In genomic region chr2:150665006-150665405, GRCm38 (mm10) we compare ENCODE assay signal across 16 mouse cellular contexts. TPM values are rescaled to one million over a fixed set of nuclear protein-coding genes. Genes with fewer than 3 reads are reported as not detected.
DNase-seq lines count a peak whose midpoint lies in the region; ATAC-seq and TF ChIP-seq lines count a peak whose summit lies in the region.
"Had no signal": no experiment of that assay in that cellular context is flagged by ENCODE, and none has a peak within 500 bp of the region (broad histone marks: within the 10 kb centered on the region; RNA-seq: fewer than 3 reads in every experiment).

No protein-coding gene starts in this region.

- 0 out of 2 replicates have a peak overlapping the region, but pooled peaks have one; percentile 54 for H3K27ac ChIP-seq in forebrain, embryonic 12.5 days
- H3K27ac ChIP-seq in forebrain, postnatal 0 days (ENCODE audit: low read depth, low read length): no peak overlapping the region
- H3K27ac ChIP-seq in layer of hippocampus, adult 2 months: peak overlapping the region; percentile 78
- 0 out of 2 replicates have a peak overlapping the region, but pooled peaks have one; percentile 28 for H3K27ac ChIP-seq in hindbrain, embryonic 15.5 days (replicated peaks)
- H3K27ac ChIP-seq in neural tube, embryonic 12.5 days: no peak overlapping the region
- H3K27ac ChIP-seq: embryonic facial prominence, embryonic 13.5 days; limb, embryonic 13.5 days had no signal

- peak overlapping the region; percentile 39 for H3K4me2 ChIP-seq in forebrain, embryonic 12.5 days
- no peak overlapping the region for H3K4me2 ChIP-seq in forebrain, postnatal 0 days (ENCODE audit: low read depth)
- peak overlapping the region; percentile 33; the same call in 1 of the 2 replicates for H3K4me2 ChIP-seq in hindbrain, embryonic 15.5 days
- peak overlapping the region; percentile 40 for H3K4me2 ChIP-seq in neural tube, embryonic 12.5 days (replicated peaks)
- H3K4me2 ChIP-seq: embryonic facial prominence, embryonic 13.5 days; limb, embryonic 13.5 days had no signal

- H3K9me3 ChIP-seq in forebrain, embryonic 12.5 days: no peaks in the 10 kb centered on the region
- no peaks in the 10 kb centered on the region for H3K9me3 ChIP-seq in forebrain, postnatal 0 days (ENCODE audit: low read length)
- H3K9me3 ChIP-seq in hindbrain, embryonic 15.5 days: no peaks in the 10 kb centered on the region
- H3K9me3 ChIP-seq in neural tube, embryonic 12.5 days: no peaks in the 10 kb centered on the region
- H3K9me3 ChIP-seq: embryonic facial prominence, embryonic 13.5 days; limb, embryonic 13.5 days had no signal

- peaks cover 50% of the 10 kb centered on the region for H3K4me1 ChIP-seq in forebrain, embryonic 12.5 days
- peaks cover 30% of the 10 kb centered on the region; the same call in 1 of the 2 replicates for H3K4me1 ChIP-seq in forebrain, postnatal 0 days (ENCODE audit: insufficient read depth)
- peaks cover 17% of the 10 kb centered on the region for H3K4me1 ChIP-seq in hindbrain, embryonic 15.5 days (replicated peaks)
- H3K4me1 ChIP-seq in neural tube, embryonic 12.5 days: peaks cover 22% of the 10 kb centered on the region

- no peak overlapping the region for H3K9ac ChIP-seq in forebrain, embryonic 12.5 days
- H3K9ac ChIP-seq in forebrain, postnatal 0 days: no peak overlapping the region
- H3K9ac ChIP-seq in hindbrain, embryonic 15.5 days: no peak overlapping the region
- H3K9ac ChIP-seq in neural tube, embryonic 12.5 days: no peak overlapping the region
- H3K9ac ChIP-seq: embryonic facial prominence, embryonic 13.5 days; limb, embryonic 13.5 days had no signal

- H3K4me3 ChIP-seq in forebrain, embryonic 12.5 days (replicated peaks): no peak overlapping the region
- no peak overlapping the region for H3K4me3 ChIP-seq in forebrain, postnatal 0 days (ENCODE audit: low read depth, low read length)
- no peak overlapping the region; the same call in 1 of the 2 replicates for H3K4me3 ChIP-seq in layer of hippocampus, adult 2 months
- H3K4me3 ChIP-seq in hindbrain, embryonic 15.5 days: no peak overlapping the region
- H3K4me3 ChIP-seq in neural tube, embryonic 12.5 days: no peak overlapping the region
- H3K4me3 ChIP-seq: embryonic facial prominence, embryonic 13.5 days; limb, embryonic 13.5 days had no signal

- peaks cover 15% of the 10 kb centered on the region for H3K27me3 ChIP-seq in forebrain, embryonic 12.5 days
- no peaks in the 10 kb centered on the region for H3K27me3 ChIP-seq in forebrain, postnatal 0 days (ENCODE audit: insufficient read depth, low read length)
- H3K27me3 ChIP-seq in hindbrain, embryonic 15.5 days: peaks cover 8% of the 10 kb centered on the region; the same call in 1 of the 2 replicates
- H3K27me3 ChIP-seq in neural tube, embryonic 12.5 days (replicated peaks): 0 out of 2 replicates have a peak, but pooled peaks cover 3% of the 10 kb centered on the region

- 0 out of 2 replicates have a peak, but pooled peaks cover 2% of the 10 kb centered on the region for H3K36me3 ChIP-seq in forebrain, embryonic 12.5 days (replicated peaks)
- no peaks in the 10 kb centered on the region for H3K36me3 ChIP-seq in forebrain, postnatal 0 days (ENCODE audit: insufficient read depth)
- no peaks in the 10 kb centered on the region for H3K36me3 ChIP-seq in hindbrain, embryonic 15.5 days
- H3K36me3 ChIP-seq in neural tube, embryonic 12.5 days: no peaks in the 10 kb centered on the region
- H3K36me3 ChIP-seq: embryonic facial prominence, embryonic 13.5 days; limb, embryonic 13.5 days had no signal

- ATAC-seq in forebrain, embryonic 12.5 days (ENCODE audit: low FRiP score): no peak
- no peak for ATAC-seq in forebrain, postnatal 0 days
- no peak for ATAC-seq in hindbrain, embryonic 15.5 days (ENCODE audit: low FRiP score, low read depth)
- ATAC-seq in neural tube, embryonic 12.5 days (ENCODE audit: low FRiP score, low read depth): no peak
- ATAC-seq: inflammation-experienced regulatory T-cells, adult 6 months had no signal

- WGBS in forebrain, embryonic 12.5 days: 72% methylated on average over 2 of the region's 2 CpGs
- 50% methylated on average over 2 of the region's 2 CpGs for WGBS in forebrain, postnatal 0 days
- 70% methylated on average over 2 of the region's 2 CpGs for WGBS in hindbrain, embryonic 15.5 days
- WGBS in neural tube, embryonic 12.5 days: 33% methylated on average over 2 of the region's 2 CpGs

- no peak for DNase-seq in forebrain, postnatal 0 days
- no peak for DNase-seq in layer of hippocampus, adult 2 months (ENCODE audit: low spot score in 2 of 2)
- no peak for DNase-seq in layer of hippocampus, adult 18-20 months (ENCODE audit: low spot score in 2 of 2)
- DNase-seq in kidney, adult 18-20 months: no peak
- DNase-seq in embryo, embryonic 10.5 days (ENCODE audit: low spot score): no peak
- DNase-seq: adrenal gland, adult 2 months; cerebellum, adult 9-10 months had no signal

- TF ChIP-seq CTCF in forebrain, postnatal 0 days (IDR thresholded peaks at IDR 0.05; ENCODE audit: low read depth): no peak
- no peak for TF ChIP-seq CTCF in layer of hippocampus, adult 2 months (conservative IDR thresholded peaks at IDR 0.05)

RNA-seq across cellular contexts. Expression of gene Acss1, which starts 3.3 kb away (rescaled TPM):
- polyA plus RNA-seq in forebrain, embryonic 12.5 days (2016; fragmentation: Nextera tagmentation; extraction: Ambion mirVana): 43.4 and 54.8 TPM in 2 replicates
- 16.9 and 17.8 TPM in 2 replicates for total RNA-seq in forebrain, postnatal 0 days (2014; rRNA removed)
- polyA plus RNA-seq in forebrain, postnatal 0 days (2015; fragmentation: Nextera tagmentation; extraction: Ambion mirVana): 8.2 and 14.1 TPM in 2 replicates
- 10 to 100 TPM; 26.4 to 26.8 TPM for total RNA-seq in layer of hippocampus, adult 2 months (2021)
- total RNA-seq in layer of hippocampus, adult 18-20 months (2021): 10 to 100 TPM; 23.7 to 25.7 TPM
- polyA plus RNA-seq in hindbrain, embryonic 15.5 days (2015; fragmentation: Nextera tagmentation; extraction: Ambion mirVana): 15.0 and 19.8 TPM in 2 replicates
- 22.8 and 23.5 TPM in 2 replicates for polyA plus RNA-seq in neural tube, embryonic 12.5 days (2016; fragmentation: Nextera tagmentation; extraction: Ambion mirVana)

RNA-seq across cellular contexts. Expression of gene Vsx1, which starts 24.2 kb away (rescaled TPM):
- 0.06 and 0.11 TPM in 2 replicates for polyA plus RNA-seq in forebrain, embryonic 12.5 days (2016; fragmentation: Nextera tagmentation; extraction: Ambion mirVana)
- total RNA-seq in forebrain, postnatal 0 days (2014; rRNA removed): not detected in 2 replicates
- polyA plus RNA-seq in forebrain, postnatal 0 days (2015; fragmentation: Nextera tagmentation; extraction: Ambion mirVana): 0.06 and 0.13 TPM in 2 replicates
- total RNA-seq in layer of hippocampus, adult 2 months (2021): under 1 TPM in 1 of 2 experiments, not detected in 1; 0.12 TPM
- not detected for total RNA-seq in layer of hippocampus, adult 18-20 months (2021)
- polyA plus RNA-seq in hindbrain, embryonic 15.5 days (2015; fragmentation: Nextera tagmentation; extraction: Ambion mirVana): 0.09 and 0.13 TPM in 2 replicates
- 0.51 and 0.63 TPM in 2 replicates for polyA plus RNA-seq in neural tube, embryonic 12.5 days (2016; fragmentation: Nextera tagmentation; extraction: Ambion mirVana)
- total RNA-seq: adrenal gland, adult 2 months; gastrocnemius, adult 18-20 months; layer of hippocampus, adult 8-10 months; neutrophil, adult 5-6 weeks had no signal
- polyA plus RNA-seq: adrenal gland, adult 2 months; embryonic facial prominence, embryonic 13.5 days; inflammation-experienced regulatory T-cells, adult 6 months had no signal

RNA-seq across cellular contexts. Expression of gene Apmap, which starts 56.6 kb away (rescaled TPM):
- 35.7 and 36.4 TPM in 2 replicates for polyA plus RNA-seq in forebrain, embryonic 12.5 days (2016; fragmentation: Nextera tagmentation; extraction: Ambion mirVana)
- total RNA-seq in forebrain, postnatal 0 days (2014; rRNA removed): 40.9 and 43.0 TPM in 2 replicates
- 53.5 and 56.1 TPM in 2 replicates for polyA plus RNA-seq in forebrain, postnatal 0 days (2015; fragmentation: Nextera tagmentation; extraction: Ambion mirVana)
- 10 to 100 TPM; 56.7 to 57.2 TPM for total RNA-seq in layer of hippocampus, adult 2 months (2021)
- total RNA-seq in layer of hippocampus, adult 18-20 months (2021): 10 to 100 TPM; 52.6 to 53.3 TPM
- 40.3 and 43.5 TPM in 2 replicates for polyA plus RNA-seq in hindbrain, embryonic 15.5 days (2015; fragmentation: Nextera tagmentation; extraction: Ambion mirVana)
- polyA plus RNA-seq in neural tube, embryonic 12.5 days (2016; fragmentation: Nextera tagmentation; extraction: Ambion mirVana): 41.6 and 42.7 TPM in 2 replicates

Comparison
In these comparisons a context has a peak if more than half of its experiments do, and no peak if none do; other contexts are left out.
1. H3K27ac ChIP-seq: peak in forebrain, embryonic 12.5 days (single experiment), layer of hippocampus, adult 2 months (single experiment) and hindbrain, embryonic 15.5 days (single experiment); none in forebrain, postnatal 0 days (single experiment) and neural tube, embryonic 12.5 days (single experiment).